Mouse (Mus musculus) neutrophil, adult 59 days (primary cell): ENCODE measurements around the gene Knstrn. TPM values are rescaled to one million over a fixed set of nuclear protein-coding genes. Genes with fewer than 3 reads are reported as not detected.

Source experiments
- total RNA-seq, 2 experiments: library from RNA; stranded (reverse); gene quantifications; 1 replicate in 1 of 2; 2 replicates in 1 of 2; pipeline ENCODE4 v1.2.4; 2023

The Knstrn gene
- total RNA-seq: 10 to 100 TPM; 42.2 to 53.8 TPM

DNA sequence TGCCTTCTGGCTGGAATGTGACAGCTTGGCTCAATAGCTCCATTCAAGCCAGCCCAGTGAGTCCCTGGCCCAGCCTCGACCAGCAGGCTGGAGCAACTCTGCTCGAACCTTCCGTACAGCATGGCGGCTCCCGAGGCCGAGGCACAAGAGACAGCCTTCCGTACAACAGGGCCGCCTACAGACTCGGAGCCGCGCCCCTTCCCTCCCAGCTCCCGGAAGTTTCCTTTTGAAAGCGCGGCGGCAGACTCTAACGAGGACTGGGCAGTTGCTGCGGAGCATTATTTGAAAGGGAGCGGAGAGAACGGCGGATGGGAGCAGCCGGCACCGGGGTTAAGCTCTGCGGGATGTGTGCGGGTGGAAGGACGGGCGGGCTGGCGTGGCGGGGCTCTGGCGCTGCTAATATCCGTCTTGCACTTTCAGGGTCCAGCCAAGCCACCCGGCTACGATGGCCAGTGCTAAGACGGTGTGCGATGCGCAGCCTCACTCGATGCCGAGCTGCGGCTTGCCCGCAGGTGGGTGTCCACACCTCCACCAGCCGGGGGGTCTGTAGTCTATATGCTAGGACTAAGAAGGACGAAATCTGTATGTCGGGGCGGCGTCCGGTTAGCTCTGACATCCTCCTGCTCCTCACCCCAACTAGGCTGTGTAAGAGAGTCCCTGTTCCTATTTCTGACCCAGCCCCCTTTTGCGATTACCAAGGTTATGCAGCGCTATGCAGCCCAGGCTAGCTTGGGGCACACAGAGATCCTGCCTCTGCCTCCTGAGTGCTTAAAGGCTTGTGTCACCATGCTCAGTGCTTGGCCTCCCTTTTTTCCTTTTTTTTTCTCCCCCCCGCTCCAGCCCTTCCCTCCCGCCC is at the start of gene Knstrn:
Gene Knstrn, plus strand, starts transcription at position 23 of the 856 bp plus-strand sequence.

GRCm38 (mm10) chr2:118772158-118772874 is 41.5 kb upstream of the Knstrn start, which contains the start of gene Phgr1:
TSS of gene Phgr1 (plus strand) at chr2:118772769.

GRCm38 (mm10) chr2:118779504-118780480 is 34.0 kb upstream of the Knstrn start, which contains the start of gene Disp2:
TSS of gene Disp2 (plus strand) at chr2:118779719.

DNA sequence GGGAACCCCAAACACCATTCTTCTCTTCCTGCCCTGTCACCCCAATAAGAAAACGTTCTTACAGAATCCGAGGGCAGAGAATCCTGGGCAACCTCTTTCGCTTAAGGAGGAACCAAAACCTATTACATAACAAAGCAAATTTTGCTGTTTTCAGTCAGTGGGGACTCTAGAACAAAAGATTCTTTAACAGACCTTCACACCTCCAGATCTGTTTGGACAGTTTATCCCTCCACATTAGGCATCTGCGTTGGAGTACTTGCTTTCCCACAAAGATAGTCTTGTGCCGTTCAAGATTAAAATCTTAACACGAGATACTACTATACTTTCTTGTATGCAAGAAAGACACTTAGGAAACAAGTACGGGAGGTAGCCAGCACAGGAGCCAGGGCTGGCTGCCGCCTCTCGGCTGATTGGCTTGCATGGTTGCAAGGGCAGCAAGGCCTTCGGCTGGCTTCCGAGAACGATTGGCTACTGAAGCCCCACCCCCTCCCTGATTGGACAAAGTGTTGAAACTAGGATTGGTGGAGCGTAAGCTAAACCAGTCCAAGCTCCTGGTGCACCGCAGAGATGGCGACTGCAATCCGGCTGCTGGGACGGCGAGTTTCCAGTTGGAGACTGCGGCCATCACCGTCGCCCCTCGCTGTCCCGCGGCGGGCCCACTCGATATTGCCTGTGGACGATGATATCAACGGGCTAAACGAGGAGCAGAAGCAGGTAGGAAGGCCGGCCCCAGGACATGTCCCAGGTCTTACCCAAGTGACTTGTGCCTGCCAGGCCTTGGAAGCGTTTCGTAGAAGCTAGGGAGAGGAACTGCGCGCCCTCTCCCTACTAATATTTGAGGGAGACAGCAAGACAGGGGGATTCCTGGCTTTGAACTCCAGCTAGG is 47.9 kb downstream of the Knstrn start, which contains the start of gene Ivd:
Gene Ivd, plus strand, starts transcription at position 501 of the 886 bp plus-strand sequence.

DNA sequence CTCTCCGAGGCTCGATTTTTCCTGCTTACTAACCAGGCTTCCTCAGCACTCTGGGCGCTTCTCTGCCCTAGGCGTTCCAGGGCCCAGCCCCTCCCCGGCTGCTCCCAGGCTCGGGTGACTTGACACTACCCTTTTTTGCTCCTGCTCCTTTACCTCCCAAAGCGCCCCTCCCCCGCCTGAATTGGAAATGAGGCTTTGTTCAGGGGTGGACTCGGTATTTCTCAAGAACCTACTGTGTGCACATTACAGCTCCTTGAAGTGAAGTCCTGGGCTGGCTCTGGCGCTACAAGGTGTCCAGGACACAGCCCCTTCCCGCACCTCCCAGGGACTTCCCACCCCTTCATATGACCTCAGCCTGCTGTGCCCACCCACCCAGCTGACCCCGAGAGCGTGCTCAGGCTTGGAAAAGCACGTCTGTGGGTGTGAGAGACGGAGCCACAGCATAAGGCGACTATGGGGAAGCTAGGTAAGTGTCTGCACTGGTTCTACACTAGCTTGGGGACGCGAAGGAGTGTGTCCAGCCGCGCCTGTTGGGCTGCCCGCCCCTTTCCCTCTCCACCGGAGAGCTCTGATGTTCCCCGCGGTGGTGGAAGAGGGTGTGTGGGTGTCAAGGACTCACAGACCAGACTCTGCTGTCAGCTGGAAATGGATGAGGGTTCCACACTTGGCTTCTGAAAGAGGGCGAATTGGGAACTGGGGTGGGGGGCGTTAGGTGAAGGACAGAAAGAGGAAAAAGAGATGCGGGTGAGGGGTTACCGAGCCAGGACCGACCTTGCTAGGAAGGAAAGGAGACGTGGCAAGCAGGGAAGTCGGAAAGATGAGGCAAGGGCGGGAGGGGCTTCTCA is 86.4 kb downstream of the Knstrn start, which contains the start of gene Bahd1:
Gene Bahd1, plus strand, starts transcription at position 397 of the 845 bp plus-strand sequence.

Other genes with a start within 250 kb of the Knstrn start
- 10 to 100 TPM; 46.1 to 54.8 TPM for gene Bub1b, start 215.8 kb upstream of the Knstrn start, total RNA-seq
- not detected for gene Pak6, start 150.7 kb upstream of the Knstrn start, total RNA-seq
- gene Ankrd63, start 110.0 kb upstream of the Knstrn start, total RNA-seq: 1 to 10 TPM; 1.1 TPM
- 100 to 1,000 TPM; 150 to 176 TPM for gene Plcb2, start 85.6 kb upstream of the Knstrn start, total RNA-seq
- 10 to 100 TPM; 11.4 to 12.8 TPM for gene Inafm2, start 68.2 kb upstream of the Knstrn start, total RNA-seq
- gene Ccdc9b, start 51.3 kb upstream of the Knstrn start, total RNA-seq: under 1 TPM; 0.18 to 0.75 TPM
- gene Phgr1, start 41.2 kb upstream of the Knstrn start, total RNA-seq: not detected
- gene Disp2, start 34.3 kb upstream of the Knstrn start, total RNA-seq: not detected
- 10 to 100 TPM; 31.4 to 36.0 TPM for gene Ivd, start 48.0 kb downstream of the Knstrn start, total RNA-seq
- gene Bahd1, start 86.4 kb downstream of the Knstrn start, total RNA-seq: 10 to 100 TPM in 1 of 2 experiments, 1 to 10 TPM in 1; 8.3 to 10.1 TPM
- gene Chst14, start 112.5 kb downstream of the Knstrn start, total RNA-seq: 1 to 10 TPM; 3.4 to 4.7 TPM
- gene Ccdc32, start 215.4 kb downstream of the Knstrn start, total RNA-seq: 1 to 10 TPM; 6.5 to 8.6 TPM
- 1 to 10 TPM; 3.0 to 3.6 TPM for gene Rpusd2, start 220.8 kb downstream of the Knstrn start, total RNA-seq
- gene Knl1, start 233.1 kb downstream of the Knstrn start, total RNA-seq: 10 to 100 TPM; 27.6 to 28.1 TPM